Mouse (Mus musculus) liver, embryonic 13.5 days (tissue): Measurements from ENCODE around the gene Gm42791. TPM values are rescaled to one million over a fixed set of nuclear protein-coding genes. Genes with fewer than 3 reads are reported as not detected.

ENCODE experiments used
- ATAC-seq: fragments of 200-750 bp; cut with Nextera tagmentation; 2 replicates; pipeline ENCODE4 v1.8.0; 2017; ENCODE audit warnings: low read depth, mild to moderate bottlenecking, moderate number of reproducible peaks, moderate library complexity
- DNase-seq: peaks from one replicate; pipeline ENCODE4 v3.0.0; 2022
- H3K27ac ChIP-seq: fragments of 300-500 bp; sonication (generic); 2 replicates; pipeline ENCODE4 v1.5.1; 2015; ENCODE audit warnings: moderate library complexity, mild to moderate bottlenecking, inconsistent platforms
- H3K27me3 ChIP-seq: fragments of 300-500 bp; sonication (generic); 2 replicates; pipeline ENCODE4 v1.6.1; 2015; ENCODE audit warnings: mild to moderate bottlenecking, inconsistent platforms
- H3K36me3 ChIP-seq: fragments of 300-500 bp; sonication (generic); 2 replicates; pipeline ENCODE4 v1.6.1; 2015; ENCODE audit warnings: mild to moderate bottlenecking, inconsistent platforms
- H3K4me1 ChIP-seq: fragments of 300-500 bp; sonication (generic); replicated peaks from 2 replicates; pipeline ENCODE4 v1.6.1; 2015; ENCODE audit warnings: inconsistent platforms
- H3K4me2 ChIP-seq: fragments of 300-500 bp; sonication (generic); 2 replicates; pipeline ENCODE4 v1.6.1; 2015; ENCODE audit warnings: inconsistent platforms, mild to moderate bottlenecking, moderate library complexity
- H3K4me3 ChIP-seq: fragments of 300-500 bp; sonication (generic); replicated peaks from 2 replicates; pipeline ENCODE4 v1.5.1; 2015; ENCODE audit warnings: mild to moderate bottlenecking, inconsistent platforms
- H3K9ac ChIP-seq: fragments of 300-500 bp; sonication (generic); 2 replicates; pipeline ENCODE4 v1.6.1; 2015; ENCODE audit warnings: mild to moderate bottlenecking, inconsistent platforms
- H3K9me3 ChIP-seq: fragments of 300-500 bp; sonication (generic); replicated peaks from 2 replicates; pipeline ENCODE4 v1.6.1; 2016; ENCODE audit warnings: inconsistent platforms
- WGBS: fragments of 180-500 bp; shearing (Covaris S2); methylation state at CpG from one replicate; pipeline ENCODE4 v1.1.7; 2015; ENCODE audit not compliant: insufficient replicate concordance; 5-methylcytosine and 5-hydroxymethylcytosine counted together
- polyA plus RNA-seq: library from polyadenylated mRNA; unstranded; fragments of >200 nt; fragmentation: Nextera tagmentation; extraction: Ambion mirVana; gene quantifications from 2 replicates; pipeline ENCODE4 v1.2.1, GENCODE M21; 2015

Gm42791 gene
- polyA plus RNA-seq, 1 experiment from 2014 or later, result 0.86 TPM

DNA sequence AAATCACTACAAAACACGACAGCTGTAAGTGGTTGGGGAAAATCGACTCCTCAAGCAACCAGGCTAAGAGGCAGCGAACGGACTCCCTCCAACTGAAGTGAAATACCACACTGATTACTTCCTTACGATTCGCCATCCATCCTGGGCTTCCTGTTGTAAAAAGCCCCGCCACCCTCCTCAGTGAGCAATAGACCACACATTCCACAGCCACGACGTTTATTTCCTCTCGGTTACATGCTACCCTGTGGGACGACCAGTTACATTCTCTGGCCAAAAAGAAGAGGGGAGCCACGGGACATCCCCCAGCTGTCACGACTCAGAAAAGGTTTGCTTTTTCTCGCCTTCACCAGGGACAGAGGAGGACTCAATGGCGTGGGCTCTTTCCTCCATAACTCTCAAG lies 44.9 kb downstream of the Gm42791 start:
- Histone ChIP-seq H3K9me3 (no peaks in the 10 kb centered on the region), H3K27me3 (no peaks in the 10 kb centered on the region), H3K27ac (no peak overlapping the region), H3K4me2 (no peak overlapping the region), H3K36me3 (no peaks in the 10 kb centered on the region), H3K4me1 (peaks cover 22% of the 10 kb centered on the region), H3K4me3 (no peak overlapping the region), H3K9ac (no peak overlapping the region)
- ATAC-seq, result no peak
- WGBS, result 35% methylated on average over 15 of the region's 15 CpGs
- DNase-seq, result no peak

DNA sequence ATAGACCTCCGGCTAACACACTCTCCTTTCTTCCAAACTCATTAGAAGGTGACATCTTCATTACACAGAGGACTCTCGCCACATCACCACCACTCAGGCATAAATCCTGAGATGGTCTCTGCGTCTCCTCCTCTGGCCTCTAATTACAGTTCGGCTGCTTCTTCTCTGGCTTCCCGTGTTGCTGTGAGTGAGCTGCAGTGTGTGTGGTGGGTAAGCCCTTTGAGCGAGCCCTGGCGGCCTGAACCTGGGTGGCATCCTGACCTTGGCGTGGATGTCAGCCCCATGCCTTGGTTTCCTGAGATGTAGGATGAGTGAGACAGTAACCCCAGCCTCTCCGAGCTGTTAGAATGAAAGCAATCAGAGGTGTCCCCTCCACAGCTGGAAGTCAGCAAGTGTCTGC lies 46.4 kb downstream of the Gm42791 start:
- H3K27me3 ChIP-seq, result no peaks in the 10 kb centered on the region
- no peak overlapping the region for H3K4me2 ChIP-seq
- no peak overlapping the region for H3K9ac ChIP-seq
- 73% methylated on average over 9 of the region's 9 CpGs for WGBS
- no peak overlapping the region for H3K27ac ChIP-seq
- H3K36me3 ChIP-seq, result no peaks in the 10 kb centered on the region
- no peak overlapping the region for H3K4me3 ChIP-seq
- DNase-seq (no peak), ATAC-seq (no peak)
- no peaks in the 10 kb centered on the region for H3K9me3 ChIP-seq
- peaks cover 18% of the 10 kb centered on the region for H3K4me1 ChIP-seq

DNA sequence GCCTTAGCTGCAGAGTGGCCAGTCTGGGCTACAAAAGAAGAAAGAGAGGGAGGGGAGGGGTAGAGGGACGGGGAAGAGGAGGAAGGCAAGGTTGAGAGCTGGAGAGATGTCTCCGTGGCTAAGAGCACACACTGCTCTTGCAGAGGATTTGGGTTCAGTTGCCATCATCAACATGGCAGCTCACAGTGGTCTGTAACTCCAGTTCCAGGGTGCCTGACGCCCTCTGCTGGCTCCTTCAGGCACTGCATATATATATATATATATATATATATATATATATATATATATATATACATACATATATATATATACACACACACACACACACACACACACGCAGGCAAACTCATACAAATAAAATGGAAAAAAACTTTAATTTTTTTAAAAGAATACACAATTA lies 47.5 kb downstream of the Gm42791 start:
- Histone ChIP-seq H3K27me3 (no peaks in the 10 kb centered on the region), H3K4me1 (peaks cover 15% of the 10 kb centered on the region), H3K4me3 (no peak overlapping the region), H3K9me3 (0 out of 2 replicates have a peak, but pooled peaks cover under 1% of the 10 kb centered on the region), H3K36me3 (no peaks in the 10 kb centered on the region), H3K27ac (no peak overlapping the region), H3K4me2 (no peak overlapping the region), H3K9ac (no peak overlapping the region)
- 72% methylated on average over 4 of the region's 4 CpGs for WGBS
- ATAC-seq (no peak), DNase-seq (no peak)

DNA sequence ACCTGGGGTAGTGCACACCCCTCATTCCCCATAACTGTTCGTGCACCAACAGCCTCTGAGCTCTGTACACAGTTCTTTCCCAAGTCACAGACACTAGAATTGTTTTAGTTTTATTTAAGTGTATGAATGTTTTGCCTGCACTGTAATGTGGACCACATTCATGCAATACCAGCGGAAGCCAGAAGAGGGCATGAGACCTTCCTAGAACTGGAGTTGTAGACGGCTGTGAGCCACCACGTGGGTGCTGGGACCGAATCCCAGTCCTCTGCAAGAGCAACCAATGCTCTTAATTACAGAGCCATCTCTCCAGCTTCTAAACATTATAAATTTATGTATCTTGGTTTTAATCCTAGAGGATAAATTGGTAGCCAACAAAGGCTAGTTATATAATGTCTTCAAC lies 48.2 kb downstream of the Gm42791 start:
- H3K9me3 ChIP-seq, result 0 out of 2 replicates have a peak, but pooled peaks cover 5% of the 10 kb centered on the region
- H3K4me3 ChIP-seq, result no peak overlapping the region
- WGBS, result 67% methylated on average over 5 of the region's 5 CpGs
- DNase-seq, result no peak
- no peak for ATAC-seq
- H3K27ac ChIP-seq, result no peak overlapping the region
- no peaks in the 10 kb centered on the region for H3K36me3 ChIP-seq
- H3K4me2 ChIP-seq, result no peak overlapping the region
- peaks cover 15% of the 10 kb centered on the region for H3K4me1 ChIP-seq
- no peak overlapping the region for H3K9ac ChIP-seq
- H3K27me3 ChIP-seq, result no peaks in the 10 kb centered on the region

DNA sequence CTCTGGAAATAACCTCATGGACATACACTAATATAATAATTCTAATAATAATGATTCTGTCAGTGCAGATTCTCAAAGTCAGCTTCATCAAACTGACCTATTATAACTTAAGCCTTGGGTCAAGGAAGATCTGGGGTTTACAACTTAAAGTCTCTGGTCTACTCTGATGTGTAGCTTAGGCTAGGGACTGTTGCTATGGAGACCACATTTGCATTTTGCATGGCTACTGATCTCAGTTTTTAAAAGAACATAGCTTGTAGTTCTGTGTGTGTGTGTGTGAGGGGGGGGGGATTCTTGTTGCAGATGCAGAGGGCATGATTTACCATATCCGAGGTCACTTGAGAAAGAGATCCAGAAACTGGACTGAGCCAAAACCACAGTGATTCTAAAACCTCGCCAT lies 49.2 kb downstream of the Gm42791 start:
- Histone ChIP-seq H3K9me3 (0 out of 2 replicates have a peak, but pooled peaks cover 5% of the 10 kb centered on the region), H3K9ac (no peak overlapping the region), H3K4me2 (no peak overlapping the region), H3K27ac (no peak overlapping the region), H3K4me3 (no peak overlapping the region), H3K27me3 (no peaks in the 10 kb centered on the region), H3K36me3 (no peaks in the 10 kb centered on the region), H3K4me1 (peaks cover 15% of the 10 kb centered on the region)
- DNase-seq (no peak), ATAC-seq (no peak)
- 60% methylated on average over 2 of the region's 2 CpGs for WGBS

- 43% methylated on average over 8 of the region's 8 CpGs for WGBS
These were observed 50.9 kb downstream of the Gm42791 start for GRCm38 (mm10) chr5:148944024-148944423.

DNA sequence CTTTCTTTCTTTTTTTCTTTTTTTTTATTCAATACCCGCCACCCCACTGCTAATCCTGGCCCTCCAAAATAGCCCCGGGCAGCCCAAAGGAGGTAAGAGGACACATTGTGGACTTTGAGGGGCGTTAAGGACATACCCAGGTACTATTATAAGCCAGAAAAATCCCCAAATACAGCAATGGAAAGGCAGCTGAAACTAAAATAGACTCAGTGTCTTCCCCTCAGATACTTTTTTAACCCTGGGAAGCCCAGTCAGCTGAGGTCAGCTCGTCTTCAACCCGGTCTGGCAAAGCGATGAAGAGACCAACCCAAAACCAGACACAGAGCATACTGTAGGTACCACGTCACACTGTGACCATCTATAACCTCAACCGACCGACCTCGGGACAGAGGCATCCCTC lies 51.5 kb downstream of the Gm42791 start:
- Histone ChIP-seq H3K27ac (0 out of 2 replicates have a peak overlapping the region, but pooled peaks have one; percentile 39), H3K27me3 (no peaks in the 10 kb centered on the region), H3K9me3 (0 out of 2 replicates have a peak, but pooled peaks cover 5% of the 10 kb centered on the region), H3K36me3 (no peaks in the 10 kb centered on the region), H3K4me1 (peaks cover 24% of the 10 kb centered on the region), H3K4me3 (no peak overlapping the region), H3K4me2 (no peak overlapping the region), H3K9ac (peak overlapping the region; percentile 17; the same call in 1 of the 2 replicates)
- DNase-seq (no peak), ATAC-seq (no peak)
- 84% methylated on average over 10 of the region's 10 CpGs for WGBS

More at GRCm38 (mm10) chr5:148944024-148944423, 50.9 kb downstream of the Gm42791 start:
- H3K4me1 ChIP-seq, result peaks cover 20% of the 10 kb centered on the region
- no peaks in the 10 kb centered on the region for H3K27me3 ChIP-seq
- H3K36me3 ChIP-seq, result no peaks in the 10 kb centered on the region
- H3K4me3 ChIP-seq, result no peak overlapping the region
- H3K9ac ChIP-seq, result peak overlapping the region; percentile 17; the same call in 1 of the 2 replicates
- no peak for DNase-seq
- no peak for ATAC-seq
- H3K4me2 ChIP-seq, result no peak overlapping the region
- H3K27ac ChIP-seq, result peak overlapping the region; percentile 39; the same call in 1 of the 2 replicates
- 0 out of 2 replicates have a peak, but pooled peaks cover 5% of the 10 kb centered on the region for H3K9me3 ChIP-seq

DNA sequence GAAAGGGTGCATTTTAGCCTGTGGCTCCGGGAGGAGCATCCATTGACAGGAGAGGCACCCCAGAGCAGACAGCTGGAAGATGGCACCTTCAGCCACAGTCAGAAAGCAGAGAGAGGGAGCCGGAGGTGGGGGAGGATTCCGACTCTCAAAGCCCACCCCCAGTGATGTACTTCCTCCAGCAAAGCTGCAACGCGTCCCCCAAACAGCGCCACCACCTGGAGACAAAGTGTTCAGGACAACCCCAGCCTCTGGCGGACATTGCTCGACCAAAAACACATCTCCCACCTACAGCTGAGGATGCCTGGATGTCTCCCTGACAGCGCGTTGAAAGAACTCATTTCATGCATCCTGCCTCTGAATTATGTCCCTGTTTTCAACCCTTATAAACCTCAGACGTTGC lies 52.0 kb downstream of the Gm42791 start:
- WGBS, result 76% methylated on average over 11 of the region's 11 CpGs
- H3K4me1 ChIP-seq, result peaks cover 29% of the 10 kb centered on the region
- ATAC-seq, result no peak
- H3K9me3 ChIP-seq, result 0 out of 2 replicates have a peak, but pooled peaks cover 5% of the 10 kb centered on the region
- no peak overlapping the region for H3K9ac ChIP-seq
- no peaks in the 10 kb centered on the region for H3K36me3 ChIP-seq
- H3K4me2 ChIP-seq, result no peak overlapping the region
- DNase-seq, result no peak
- H3K27ac ChIP-seq, result no peak overlapping the region
- H3K27me3 ChIP-seq, result no peaks in the 10 kb centered on the region
- H3K4me3 ChIP-seq, result no peak overlapping the region

GRCm38 (mm10) chr5:148942305-148942704 lies 52.6 kb downstream of the Gm42791 start:
- 85% methylated on average over 6 of the region's 6 CpGs for WGBS
- Histone ChIP-seq H3K4me1 (peaks cover 29% of the 10 kb centered on the region), H3K27me3 (no peaks in the 10 kb centered on the region), H3K9ac (no peak overlapping the region), H3K4me3 (no peak overlapping the region), H3K27ac (no peak overlapping the region), H3K36me3 (no peaks in the 10 kb centered on the region), H3K4me2 (no peak overlapping the region), H3K9me3 (0 out of 2 replicates have a peak, but pooled peaks cover 5% of the 10 kb centered on the region)
- DNase-seq (no peak), ATAC-seq (no peak)

GRCm38 (mm10) chr5:148941867-148942266 lies 53.1 kb downstream of the Gm42791 start:
- 87% methylated on average over 10 of the region's 10 CpGs for WGBS
- no peak overlapping the region for H3K4me3 ChIP-seq
- H3K4me2 ChIP-seq, result no peak overlapping the region
- H3K27ac ChIP-seq, result 0 out of 2 replicates have a peak overlapping the region, but pooled peaks have one; percentile 1
- H3K36me3 ChIP-seq, result peaks cover 2% of the 10 kb centered on the region
- ATAC-seq (no peak), DNase-seq (no peak)
- H3K4me1 ChIP-seq, result peaks cover 32% of the 10 kb centered on the region
- H3K9ac ChIP-seq, result peak overlapping the region; percentile 9; the same call in 1 of the 2 replicates
- peaks cover 7% of the 10 kb centered on the region; the same call in 1 of the 2 replicates for H3K9me3 ChIP-seq
- no peaks in the 10 kb centered on the region for H3K27me3 ChIP-seq

DNA sequence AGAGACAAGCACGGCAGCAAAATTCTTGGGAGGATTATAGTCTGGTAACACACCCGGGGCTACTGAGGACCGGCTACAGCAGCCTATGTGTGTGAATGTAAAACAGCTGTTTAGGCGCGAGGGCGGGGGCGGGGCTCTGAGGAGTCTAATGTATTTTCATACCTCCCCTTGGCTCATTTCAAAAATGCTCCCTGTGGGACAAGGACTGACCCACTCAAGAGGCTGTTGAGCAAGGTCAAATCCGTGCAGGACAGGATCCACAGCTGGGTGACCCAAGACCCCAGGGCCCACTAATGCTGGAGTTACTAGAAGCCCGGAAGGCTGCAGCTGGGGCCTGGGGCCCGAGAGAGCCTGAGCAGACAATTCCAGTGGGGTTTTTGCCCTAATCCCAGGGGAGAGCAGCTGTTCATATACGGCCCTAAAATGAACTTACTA lies 55.0 kb downstream of the Gm42791 start:
- Histone ChIP-seq H3K4me1 (peaks cover 51% of the 10 kb centered on the region), H3K4me2 (no peak overlapping the region), H3K9me3 (peaks cover 11% of the 10 kb centered on the region; the same call in 1 of the 2 replicates), H3K36me3 (peaks cover 4% of the 10 kb centered on the region), H3K4me3 (no peak overlapping the region), H3K9ac (no peak overlapping the region), H3K27ac (no peak overlapping the region), H3K27me3 (no peaks in the 10 kb centered on the region)
- 81% methylated on average over 11 of the region's 11 CpGs for WGBS
- no peak for ATAC-seq
- no peak for DNase-seq

- WGBS, result 79% methylated on average over 3 of the region's 3 CpGs
- no peak for DNase-seq
- no peaks in the 10 kb centered on the region for H3K27me3 ChIP-seq
- peaks cover 6% of the 10 kb centered on the region; the same call in 1 of the 2 replicates for H3K9me3 ChIP-seq
- no peak overlapping the region for H3K4me3 ChIP-seq
- H3K27ac ChIP-seq, result peak overlapping the region; percentile 93
- H3K36me3 ChIP-seq, result peaks cover 4% of the 10 kb centered on the region
- no peak overlapping the region for H3K4me2 ChIP-seq
- no peak for ATAC-seq
- peaks cover 65% of the 10 kb centered on the region for H3K4me1 ChIP-seq
- no peak overlapping the region for H3K9ac ChIP-seq
These were observed 58.4 kb downstream of the Gm42791 start for GRCm38 (mm10) chr5:148936516-148936951.
